Mouse (Mus musculus) erythroblast, embryonic 14.5 days (primary cell): ENCODE results near the gene Frmd4a.

ENCODE experiments used
- GATA1 ChIP-seq: IDR thresholded peaks from 2 replicates; pipeline ENCODE4 v1.6.1; 2012; ENCODE audit warnings: low read length, inconsistent platforms, mixed read lengths
- TAL1 ChIP-seq: IDR thresholded peaks from 3 replicates; pipeline ENCODE4 v1.6.1; 2012; ENCODE audit warnings: low read length, inconsistent platforms, mixed read lengths

GRCm38 (mm10) chr2:4346953-4347352 is 329.4 kb downstream of the Frmd4a start:
- no peak for TF ChIP-seq GATA1
- no peak for TF ChIP-seq TAL1
